Mouse (Mus musculus) embryo, embryonic 10.5 days (tissue): ENCODE measurements at regions not wholly inside any gene's neighbourhood (a gene's known extent, or its start where the extent isn't known, plus 50 kb on each side); places are given as distances from the start of the nearest gene placed in this dataset.

Experiments used
- DNase-seq: peaks from one replicate; pipeline ENCODE4 v3.0.0-alpha.2; 2015; ENCODE audit warnings: low spot score

DNA sequence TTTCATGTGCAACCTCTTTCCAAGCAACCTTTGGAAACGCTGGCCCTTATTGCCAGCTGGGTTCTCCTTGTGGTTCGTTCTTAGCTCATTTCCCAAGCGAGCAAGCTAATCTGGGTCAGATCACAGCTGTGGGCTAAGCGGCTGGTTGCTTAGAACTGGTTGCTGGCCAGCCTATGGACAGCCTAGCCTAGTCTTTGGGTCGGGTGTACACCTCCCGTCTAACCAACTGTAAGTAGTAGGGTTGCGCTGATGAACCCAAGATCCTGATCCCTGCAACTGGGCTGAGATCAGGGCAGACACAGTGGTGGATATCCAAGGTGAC lies 236.5 kb downstream of the Mtx2 start:
- DNase-seq, result no peak

DNA sequence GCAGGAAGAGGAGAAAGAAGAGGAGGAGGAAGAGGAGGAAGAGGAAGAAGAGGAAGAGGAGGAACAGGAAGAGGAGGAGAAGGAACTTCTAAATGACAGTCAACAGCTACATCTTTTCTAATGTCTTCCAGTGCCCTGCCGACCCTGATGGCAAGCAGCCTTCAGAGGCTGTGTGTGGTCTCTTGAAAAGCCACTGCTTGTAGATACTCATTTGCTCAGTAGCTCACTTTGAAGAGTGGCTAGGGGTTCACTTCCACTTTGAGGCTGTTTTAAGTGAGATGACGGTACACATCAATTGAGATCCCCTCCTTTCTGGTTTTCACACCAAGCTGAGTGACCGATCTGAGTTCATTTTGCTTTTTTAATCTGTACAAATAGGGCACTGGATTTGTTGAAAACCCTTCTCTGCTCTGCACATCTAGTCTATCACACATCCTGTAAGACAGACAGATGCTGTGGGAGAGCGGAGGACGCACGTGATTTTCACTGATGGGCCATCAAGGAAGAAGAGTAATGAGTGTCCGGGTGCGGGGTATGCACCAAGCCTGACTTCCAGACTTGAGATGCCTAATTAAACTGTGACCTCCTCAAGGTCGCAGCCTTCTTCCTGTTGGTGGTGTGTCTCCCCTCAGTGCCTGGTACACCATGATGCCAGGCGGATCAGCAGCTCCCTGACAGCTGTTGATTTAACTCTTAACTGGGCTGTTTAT lies 239.0 kb downstream of the Mtx2 start:
- peak; percentile 40 for DNase-seq

DNA sequence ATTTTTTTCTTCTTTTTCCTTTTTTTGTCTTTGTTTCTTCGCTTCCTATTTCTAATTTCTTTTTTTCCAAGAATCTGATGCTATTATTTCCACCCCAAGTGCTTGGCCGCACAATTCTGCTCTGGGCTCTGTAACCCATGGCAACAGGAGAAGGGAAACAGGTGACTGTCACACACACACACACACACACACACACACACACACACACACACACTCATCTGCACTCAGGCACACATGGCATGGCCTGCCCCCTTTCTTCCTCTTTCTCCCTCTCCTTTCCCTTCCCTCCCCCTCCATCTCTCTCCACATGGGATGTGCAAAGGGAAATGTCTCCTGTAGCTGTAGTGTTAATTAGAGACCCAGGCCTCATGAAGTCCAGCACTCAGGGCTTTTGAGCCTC lies 239.7 kb downstream of the Mtx2 start:
- peak; percentile 35 for DNase-seq

DNA sequence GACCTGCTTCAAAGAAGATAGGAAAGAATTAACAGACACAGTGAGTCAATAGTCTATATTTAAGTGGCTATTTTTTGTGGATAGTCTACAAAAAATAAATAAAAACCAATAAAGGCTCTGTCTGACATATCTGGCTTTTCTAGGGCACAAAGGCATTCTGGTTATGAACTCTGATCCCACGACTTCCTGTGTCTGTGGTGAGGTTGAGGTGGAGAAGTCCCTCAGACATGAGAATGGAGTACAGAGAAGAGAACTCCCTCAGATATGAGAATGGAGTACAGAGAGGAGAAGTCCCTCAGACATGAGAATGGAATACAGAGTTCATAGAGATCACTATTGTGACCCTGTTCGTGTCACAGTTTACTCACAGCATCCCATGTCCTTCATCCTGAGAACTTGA lies 243.7 kb downstream of the Mtx2 start:
- DNase-seq, result no peak

DNA sequence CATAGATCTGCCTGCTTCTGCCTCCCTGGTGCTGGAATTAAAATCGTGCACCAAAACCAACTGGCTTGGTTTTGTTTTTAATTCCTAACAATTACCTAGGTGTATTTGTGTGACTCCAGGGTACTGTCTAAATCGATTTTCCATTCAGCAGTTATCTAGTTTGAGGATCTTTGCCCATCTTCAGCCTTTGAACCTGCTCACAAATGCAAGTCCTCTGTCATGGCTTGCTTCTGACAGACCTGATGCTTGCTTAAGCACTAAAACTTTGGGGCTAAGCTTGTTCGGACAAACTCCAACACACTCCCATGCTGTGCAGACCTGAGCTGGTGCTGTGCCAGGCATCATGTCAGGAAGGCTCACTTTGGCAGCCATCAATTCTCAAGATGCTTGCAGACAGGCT lies 246.4 kb downstream of the Mtx2 start:
- no peak for DNase-seq

DNA sequence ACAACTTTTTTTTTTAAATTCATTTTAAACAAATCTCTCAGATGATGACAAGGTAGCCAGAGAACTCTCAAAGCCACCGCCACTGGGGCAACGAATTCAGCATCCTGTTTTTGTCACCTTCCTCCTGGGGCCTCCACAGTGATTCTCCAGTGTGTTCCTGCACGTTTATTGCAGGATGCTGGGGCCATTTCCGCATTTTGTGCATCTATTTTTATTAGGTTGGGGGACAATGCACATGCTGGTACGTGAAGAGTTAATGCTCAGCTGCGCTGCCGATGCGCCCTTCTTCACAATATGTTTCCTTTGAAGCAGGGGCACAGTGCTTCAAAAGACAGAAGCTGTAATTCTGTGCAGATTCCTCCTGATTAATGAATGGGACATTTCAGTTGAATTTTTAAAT lies 246.9 kb downstream of the Mtx2 start:
- no peak for DNase-seq

DNA sequence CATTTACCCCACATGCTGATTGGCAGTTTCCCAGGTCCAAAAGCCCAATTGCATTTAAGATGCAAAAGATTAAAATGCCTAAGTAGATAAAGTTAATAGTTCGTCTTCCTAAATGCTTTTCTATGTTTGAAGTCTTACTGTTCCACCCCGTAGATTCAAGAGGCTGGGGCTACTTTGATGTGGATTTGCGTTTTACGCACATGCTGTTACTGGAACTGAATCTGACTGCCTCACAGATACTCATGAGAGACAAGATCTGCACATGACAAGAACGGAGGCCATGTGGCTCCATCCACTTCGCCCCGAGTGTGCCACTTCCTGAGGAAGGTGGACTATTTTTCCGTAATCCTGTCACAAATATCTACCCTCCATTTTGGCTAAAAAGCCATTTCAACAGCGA lies 247.6 kb downstream of the Mtx2 start:
- no peak for DNase-seq

DNA sequence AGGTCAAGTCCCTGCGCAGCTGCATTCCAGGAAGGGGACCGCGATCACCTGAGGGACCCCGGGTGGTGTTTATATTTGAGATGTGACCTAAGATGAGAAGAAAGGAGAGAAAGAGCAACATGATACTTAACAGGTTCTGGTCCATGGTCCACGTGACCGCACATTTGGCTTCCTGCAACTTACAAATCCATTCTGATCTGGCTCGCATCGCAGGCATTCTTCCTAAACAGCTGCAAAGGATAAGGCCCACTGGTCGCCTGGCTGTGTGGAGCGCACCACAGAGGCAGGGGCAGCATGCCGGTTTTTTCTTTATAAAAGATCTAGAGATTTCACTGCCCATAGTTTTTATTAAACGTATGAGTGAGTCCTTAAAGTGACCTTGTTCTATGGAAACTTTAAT lies 261.6 kb downstream of the Mtx2 start:
- peak; percentile 23 for DNase-seq

DNA sequence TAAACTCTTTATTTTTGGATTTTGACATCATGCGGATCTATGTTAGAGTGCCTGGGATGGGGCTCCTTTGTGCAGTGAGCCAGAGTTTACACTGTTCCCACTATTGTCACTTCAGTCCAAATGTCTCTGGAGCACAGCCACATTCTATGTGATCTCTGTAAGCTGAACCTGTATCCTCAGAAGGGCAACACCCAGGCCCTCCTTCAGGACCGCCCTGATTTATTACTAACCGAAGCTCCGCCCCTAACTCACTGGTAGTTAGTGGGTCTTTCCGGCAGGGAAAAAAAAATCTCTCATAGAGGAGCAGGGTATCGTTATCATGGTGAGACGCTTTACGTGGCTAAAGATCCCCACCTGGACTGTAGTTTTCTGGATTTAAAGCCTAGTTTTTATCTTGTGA lies 263.6 kb downstream of the Mtx2 start:
- DNase-seq, result peak; percentile 82

DNA sequence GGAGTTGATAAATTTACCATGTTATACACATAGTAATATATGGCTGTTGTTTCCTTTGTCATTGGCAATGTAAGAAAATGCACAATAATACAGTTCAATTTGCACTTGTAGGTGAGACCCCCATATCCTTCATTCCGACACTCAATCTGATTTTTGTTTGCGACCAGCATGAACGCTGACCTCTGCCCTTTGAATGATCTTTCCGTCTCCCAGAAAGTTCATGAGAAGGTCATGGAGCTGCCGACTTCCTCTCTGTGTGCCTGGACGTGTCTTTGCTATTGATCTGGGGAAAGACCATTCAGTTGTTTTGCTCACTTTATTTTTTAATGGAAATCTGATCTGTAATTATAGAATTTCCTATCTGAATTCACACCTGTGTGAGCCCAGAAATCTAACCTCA lies 264.0 kb downstream of the Mtx2 start:
- DNase-seq, result peak; percentile 82

DNA sequence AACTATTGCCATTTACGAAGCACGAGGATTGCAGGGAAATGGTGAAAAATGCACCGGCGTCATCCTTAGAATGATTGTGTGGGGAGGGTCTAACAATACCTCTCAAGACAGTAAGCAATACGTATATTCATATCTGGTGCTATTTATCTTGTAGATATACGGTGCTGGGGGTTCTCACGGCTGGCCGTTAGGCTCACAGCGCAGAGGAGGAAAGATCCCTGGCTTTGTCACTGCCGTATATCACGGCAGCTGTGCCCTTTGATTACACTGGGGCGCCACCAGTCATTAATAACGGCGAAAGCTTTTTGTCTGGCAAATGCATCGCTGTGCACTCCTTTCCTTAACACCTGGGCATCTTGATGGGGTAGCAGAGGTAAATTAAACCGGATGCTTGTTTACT lies 264.8 kb downstream of the Mtx2 start:
- no peak for DNase-seq

DNA sequence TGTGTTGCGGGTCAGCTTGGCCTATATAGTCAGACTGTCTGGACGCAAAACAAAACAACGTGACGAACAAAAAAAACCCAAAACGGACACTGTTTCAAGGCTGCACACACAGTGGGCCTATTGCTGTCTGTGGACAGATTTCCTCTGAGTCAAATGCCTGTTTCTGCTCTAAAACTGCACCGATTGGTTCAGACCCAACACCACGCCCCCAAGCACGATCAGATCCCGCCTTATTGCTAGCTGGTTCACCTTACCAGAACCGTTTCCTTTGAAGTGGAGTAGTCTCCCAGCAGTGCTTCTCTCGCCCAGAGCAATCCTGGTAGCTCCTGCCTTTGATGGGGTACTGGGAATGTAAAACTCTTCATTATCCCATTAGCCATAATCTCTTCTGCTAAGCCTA lies 275.9 kb downstream of the Mtx2 start:
- DNase-seq, result peak; percentile 65

DNA sequence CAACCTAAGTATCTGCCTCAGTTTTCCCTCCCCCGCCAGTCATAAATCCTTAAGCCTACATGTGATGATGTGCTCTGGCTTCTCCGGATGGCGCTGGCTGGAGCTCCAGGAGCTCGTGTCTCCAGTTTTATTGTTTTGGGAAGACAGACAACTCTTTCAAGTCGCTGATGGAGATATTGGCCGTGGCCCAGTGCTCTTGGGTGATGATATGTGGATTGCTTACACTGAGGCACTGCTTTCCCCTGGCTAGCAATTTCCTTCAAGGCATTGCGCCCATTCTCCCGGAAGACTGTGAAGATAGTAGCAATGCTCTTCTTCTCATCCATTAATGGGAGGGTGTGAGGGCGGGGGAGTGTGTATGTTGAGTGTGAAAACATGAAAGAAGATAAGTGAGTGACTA lies 287.1 kb downstream of the Mtx2 start:
- no peak for DNase-seq

DNA sequence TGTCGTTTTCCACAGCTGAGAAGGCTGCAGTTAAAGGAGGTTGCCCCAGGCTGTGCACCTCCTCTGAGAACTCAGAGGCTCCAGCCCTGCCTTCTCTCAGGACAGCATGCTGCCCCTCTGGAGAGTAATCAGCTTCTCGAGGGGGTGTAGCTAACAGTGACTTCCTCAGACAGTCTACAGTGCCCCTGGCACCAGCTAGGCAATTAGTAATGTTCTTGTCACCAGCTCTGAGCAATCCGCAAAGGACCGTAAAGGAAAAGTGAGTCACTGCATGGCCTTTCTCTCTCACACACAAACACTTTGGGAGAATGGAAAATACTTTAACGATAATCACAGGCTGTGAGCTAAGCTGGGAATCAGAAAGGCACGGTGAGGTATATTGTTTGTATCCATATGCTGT lies 288.8 kb downstream of the Mtx2 start:
- no peak for DNase-seq

DNA sequence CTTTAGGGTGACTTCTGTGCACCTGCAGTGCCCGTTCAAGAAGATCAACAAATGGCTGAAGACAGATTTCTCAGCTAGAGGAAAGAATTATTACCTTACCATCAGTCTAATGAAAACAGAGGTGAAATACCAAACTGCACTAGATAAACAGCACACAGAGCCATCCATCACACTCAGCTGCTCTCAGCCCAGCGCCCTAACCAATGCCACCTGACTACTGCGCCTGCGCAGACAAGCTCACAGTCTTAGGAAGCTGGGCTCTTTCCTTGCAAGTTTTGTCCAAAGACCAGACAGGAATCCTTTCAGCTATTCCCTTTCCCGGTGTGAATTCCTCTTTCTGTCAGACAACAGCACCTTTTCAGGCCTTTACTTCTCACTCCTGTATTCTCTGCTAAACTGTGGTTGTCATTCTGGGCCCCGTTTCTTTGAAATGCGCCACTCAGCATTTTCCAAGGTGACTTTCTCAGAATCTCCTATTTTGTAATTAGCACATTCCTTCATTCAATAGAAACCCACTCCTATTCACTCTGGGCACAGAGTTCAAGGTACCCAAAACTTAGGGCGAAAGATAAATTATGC lies 292.8 kb downstream of the Mtx2 start:
- DNase-seq, result peak; percentile 48

DNA sequence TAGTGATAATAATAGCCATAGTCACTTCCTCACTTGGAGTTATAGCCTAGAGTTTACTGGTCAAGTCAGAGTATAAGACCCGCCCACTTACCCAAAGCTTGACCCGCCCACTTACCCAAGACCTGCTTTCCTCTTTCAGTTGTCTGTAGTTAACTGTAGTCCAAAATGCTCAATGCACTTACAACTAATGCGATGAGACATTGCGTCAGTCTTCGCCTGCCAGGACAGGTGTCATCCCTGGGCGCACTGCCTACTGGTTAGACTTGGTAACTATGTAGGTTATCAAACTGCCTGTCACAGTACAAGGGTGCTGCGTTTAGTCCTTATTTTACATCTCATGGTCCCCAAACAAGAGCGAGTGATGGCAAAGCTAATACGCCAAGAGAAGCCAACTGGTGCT lies 294.0 kb downstream of the Mtx2 start:
- no peak for DNase-seq

DNA sequence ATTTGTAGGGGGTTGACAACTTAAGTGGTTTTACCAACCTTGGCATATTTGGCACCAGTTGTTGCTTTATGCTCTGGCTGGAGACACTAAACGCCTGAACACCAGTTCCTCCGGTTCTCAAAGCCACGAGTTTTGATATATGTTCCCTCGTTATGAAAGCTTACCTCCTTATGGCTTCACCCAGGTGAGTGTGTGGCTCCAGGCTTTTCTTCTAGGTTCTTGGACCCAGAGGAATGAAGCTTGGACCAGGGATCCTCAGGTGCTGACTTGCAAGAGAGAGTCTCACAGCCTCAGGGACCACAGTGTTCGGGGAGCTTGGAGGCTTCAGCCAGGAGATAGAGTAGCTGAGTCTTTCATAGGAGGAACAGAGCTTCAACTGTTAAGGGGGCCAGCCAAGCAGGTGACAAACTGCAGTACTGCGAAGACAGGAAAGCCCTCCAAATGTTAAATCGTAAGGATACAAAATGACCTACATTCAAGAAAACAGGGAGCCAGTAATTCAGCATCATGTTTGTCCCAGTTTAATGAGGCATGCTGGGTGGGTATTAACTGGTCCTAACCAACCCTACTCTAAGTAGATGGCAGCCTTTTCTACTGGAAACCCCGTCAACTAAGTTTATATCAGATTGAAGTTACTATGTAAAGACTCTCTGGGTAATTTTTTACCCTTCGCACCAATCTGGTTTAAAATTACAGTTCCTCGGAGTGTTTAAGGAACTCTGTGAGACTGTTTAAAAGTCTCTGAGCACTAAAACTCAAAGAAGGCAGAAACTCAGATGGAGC lies 307.9 kb downstream of the Mtx2 start:
- DNase-seq, result no peak

DNA sequence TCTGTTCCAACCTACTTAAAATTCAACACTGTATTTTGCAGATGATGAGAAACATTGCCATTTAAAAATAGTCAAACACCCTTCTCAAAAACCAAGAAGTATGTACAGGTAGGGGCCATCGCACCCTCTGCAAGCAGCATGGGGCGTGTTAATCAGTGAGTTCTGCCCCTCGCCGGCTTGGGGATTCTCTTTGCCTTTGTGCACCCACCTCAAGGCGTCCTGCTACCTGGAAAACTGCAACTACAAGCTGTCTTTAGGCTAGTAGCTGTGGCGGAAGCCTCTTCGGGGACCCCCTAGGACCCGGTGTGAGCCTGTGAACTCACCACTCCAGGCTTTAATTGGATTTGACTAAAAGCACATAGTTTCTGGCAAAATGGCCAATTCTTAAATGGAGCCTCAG lies 311.0 kb downstream of the Mtx2 start:
- DNase-seq, result no peak

DNA sequence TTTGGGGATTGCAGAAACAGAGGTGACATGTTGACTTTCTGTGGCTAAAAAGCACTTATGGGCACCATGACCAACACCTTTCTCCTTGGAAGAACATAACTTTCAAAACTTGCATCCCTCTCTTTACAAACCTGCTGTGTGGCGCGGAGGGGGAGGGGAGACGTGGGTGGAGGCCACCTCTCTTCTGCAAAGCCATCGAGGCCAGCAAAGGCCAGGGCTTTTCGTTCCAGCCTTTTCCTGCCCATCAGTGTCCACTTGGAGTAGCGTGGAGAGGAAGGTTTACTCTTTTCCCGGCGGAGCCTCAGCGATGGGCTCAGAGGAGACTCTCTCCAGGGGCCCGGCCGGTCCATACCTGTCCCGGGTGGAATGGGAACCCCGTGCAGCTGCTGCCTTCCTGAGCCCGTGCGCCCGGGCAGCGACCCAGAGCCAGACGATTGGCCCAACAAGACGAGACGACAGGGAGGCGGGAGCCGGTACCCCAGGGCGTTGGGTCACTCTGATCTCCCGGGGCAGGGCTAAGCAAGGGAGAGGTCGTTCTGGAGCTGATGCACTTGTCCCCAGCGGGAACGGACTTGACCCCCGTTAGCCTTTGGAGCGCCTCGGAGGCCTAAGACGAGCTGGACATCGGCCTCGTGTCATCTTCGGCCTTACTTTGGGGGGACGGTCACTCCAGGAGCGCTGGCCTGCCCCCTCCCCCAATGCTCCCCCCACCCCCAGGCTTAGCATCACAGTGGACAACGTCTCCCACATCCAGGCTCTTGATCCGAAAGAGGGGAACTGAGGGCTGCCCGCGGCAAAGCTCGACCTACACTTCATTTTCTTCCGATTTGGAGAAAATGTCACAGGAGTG lies 311.8 kb downstream of the Mtx2 start:
- DNase-seq, result no peak

DNA sequence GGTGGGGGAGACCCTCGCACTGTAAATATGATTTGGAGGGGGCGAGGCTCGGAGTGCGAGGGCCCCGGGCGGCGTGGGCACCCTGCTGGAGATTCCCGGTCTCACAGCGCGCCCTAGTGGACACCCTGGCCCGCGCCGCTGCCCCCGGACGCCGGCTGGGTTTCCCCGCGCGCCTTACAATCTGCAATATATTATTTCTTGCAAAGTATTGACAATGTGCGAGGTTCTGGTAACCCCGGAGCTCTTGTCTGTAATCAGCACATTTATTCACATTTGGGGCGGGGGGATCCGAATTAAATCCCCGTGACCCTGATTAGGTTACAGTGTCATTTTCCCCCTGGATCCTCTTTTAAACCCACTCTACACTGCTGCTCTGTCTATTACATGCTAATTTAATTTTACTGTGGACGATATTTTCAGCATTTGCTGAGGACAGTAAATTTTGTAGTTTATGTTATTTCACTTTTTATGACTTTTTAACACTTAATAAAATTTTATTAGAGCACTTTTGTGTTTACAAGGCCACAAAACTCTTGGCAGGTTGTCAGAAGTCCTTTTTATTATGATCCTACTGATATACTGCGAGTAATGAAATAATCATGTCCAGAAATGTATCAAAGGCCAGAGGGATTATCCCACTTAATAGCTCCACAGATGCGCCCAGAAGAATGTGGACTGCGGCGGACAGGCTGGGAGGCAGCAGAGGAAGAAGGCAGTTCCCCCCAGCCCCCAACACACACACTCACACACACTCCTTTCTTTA lies 312.6 kb downstream of the Mtx2 start:
- DNase-seq, result peak; percentile 80

DNA sequence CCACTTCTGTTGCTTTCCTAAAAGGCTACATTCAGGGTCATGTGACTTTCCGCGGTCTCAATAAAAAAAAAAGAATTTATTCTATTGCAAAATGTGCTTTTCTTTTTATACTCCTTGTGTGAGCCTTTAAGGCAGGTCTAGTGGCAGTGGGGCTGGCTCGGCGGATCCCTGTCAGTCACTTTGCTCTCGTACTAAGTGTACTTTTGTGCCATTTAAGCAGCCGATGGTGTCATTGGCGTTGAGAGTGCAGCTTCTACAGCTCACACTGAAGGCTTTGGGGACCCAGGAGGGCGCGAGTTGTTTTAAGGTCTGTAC lies 313.1 kb downstream of the Mtx2 start:
- no peak for DNase-seq

DNA sequence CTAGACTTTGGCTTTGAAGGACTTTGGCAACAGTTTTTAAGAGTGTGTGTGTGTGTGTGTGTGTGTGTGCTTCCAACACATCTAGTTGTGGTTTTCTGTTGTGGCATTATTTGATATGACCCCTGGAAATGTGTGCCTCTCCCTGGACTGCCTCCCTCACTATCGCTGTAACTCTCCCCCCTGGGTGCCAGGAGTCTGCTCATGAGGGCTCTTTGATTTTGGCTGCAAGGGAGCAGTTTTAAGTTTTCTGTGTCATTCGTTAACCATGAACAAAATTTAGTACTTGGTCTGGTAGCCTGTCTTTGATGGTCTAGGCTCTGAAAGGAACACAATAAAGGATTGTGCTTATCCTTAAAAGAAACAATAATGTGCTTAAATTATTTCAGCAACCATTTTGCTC lies 313.9 kb downstream of the Mtx2 start:
- no peak for DNase-seq
